Mouse (Mus musculus): ENCODE measurements around the gene Iqca. TPM values are rescaled to one million over a fixed set of nuclear protein-coding genes. Genes with fewer than 3 reads are reported as not detected.

The Iqca gene
- polyA plus RNA-seq, 1 experiment from 2014 or later, result 0.17 TPM

DNA sequence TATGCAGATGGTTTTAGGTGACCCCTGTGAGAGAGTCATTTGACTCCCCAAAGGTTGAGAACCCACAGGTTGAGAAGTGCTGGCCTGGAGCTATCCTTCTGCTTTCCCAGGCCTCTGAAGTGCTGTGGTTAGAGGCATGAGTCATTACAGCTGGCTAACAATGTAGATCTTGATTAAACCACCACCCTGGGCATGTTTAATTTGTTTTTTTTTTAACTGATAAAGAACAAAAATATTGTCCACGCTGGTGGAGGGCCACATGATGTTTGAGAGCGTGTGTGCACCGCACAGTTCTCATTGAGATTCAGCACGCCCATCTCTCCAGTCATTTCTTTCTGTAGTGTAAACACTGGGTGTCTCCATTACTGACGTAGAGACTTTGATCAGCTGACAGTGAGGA, 24.8 kb upstream of the Iqca start:
- no peak for ATAC-seq (ENCODE audit: insufficient number of reproducible peaks, insufficient read depth, low FRiP score, low TSS enrichment)
- H3K27me3 ChIP-seq, result no peaks in the 10 kb centered on the region
- no peak overlapping the region for H3K27ac ChIP-seq
- 73% methylated on average over 5 of the region's 5 CpGs for WGBS
- no peak overlapping the region for H3K9ac ChIP-seq
- no peaks in the 10 kb centered on the region for H3K9me3 ChIP-seq
- H3K4me1 ChIP-seq, result peaks cover 29% of the 10 kb centered on the region
- H3K4me3 ChIP-seq, result no peak overlapping the region
- H3K36me3 ChIP-seq, result no peaks in the 10 kb centered on the region
- H3K4me2 ChIP-seq (replicated peaks), result no peak overlapping the region

GRCm38 (mm10) chr1:90177565-90177964, 24.4 kb upstream of the Iqca start:
- H3K4me3 ChIP-seq, result no peak overlapping the region
- no peaks in the 10 kb centered on the region for H3K9me3 ChIP-seq
- H3K4me2 ChIP-seq (replicated peaks), result no peak overlapping the region
- H3K4me1 ChIP-seq, result peaks cover 29% of the 10 kb centered on the region
- H3K27me3 ChIP-seq, result no peaks in the 10 kb centered on the region
- no peaks in the 10 kb centered on the region for H3K36me3 ChIP-seq
- no peak overlapping the region for H3K27ac ChIP-seq
- ATAC-seq (ENCODE audit: insufficient number of reproducible peaks, insufficient read depth, low FRiP score, low TSS enrichment), result no peak
- no peak overlapping the region for H3K9ac ChIP-seq

- Histone ChIP-seq H3K9me3 (no peaks in the 10 kb centered on the region), H3K27me3 (no peaks in the 10 kb centered on the region), H3K9ac (no peak overlapping the region), H3K4me2 (replicated peaks) (no peak overlapping the region), H3K27ac (peak overlapping the region; percentile 64), H3K36me3 (no peaks in the 10 kb centered on the region), H3K4me3 (no peak overlapping the region), H3K4me1 (peaks cover 29% of the 10 kb centered on the region)
- ATAC-seq (ENCODE audit: insufficient number of reproducible peaks, insufficient read depth, low FRiP score, low TSS enrichment), result peak; percentile 72
- 34% methylated on average over 7 of the region's 7 CpGs for WGBS
These were observed 23.0 kb upstream of the Iqca start for GRCm38 (mm10) chr1:90176223-90176622.

DNA sequence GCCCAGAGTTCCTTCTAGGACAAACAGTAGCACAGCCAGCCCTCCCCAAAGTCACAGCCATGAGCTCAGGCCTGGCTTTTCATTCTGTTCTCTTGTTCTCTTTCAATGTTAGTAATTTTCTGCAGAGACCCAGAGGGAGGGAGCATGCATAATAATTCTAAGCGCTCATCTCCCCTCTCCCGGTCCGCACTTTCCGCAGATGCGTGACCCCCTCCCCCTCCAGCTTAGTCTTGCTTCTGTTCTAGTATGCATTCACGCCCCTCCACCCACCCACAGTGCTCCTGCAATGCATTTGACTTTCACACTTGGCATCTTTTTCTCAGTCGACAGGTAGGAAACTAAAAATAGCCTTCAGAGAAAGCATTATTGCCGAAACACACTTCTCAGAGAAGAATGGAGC, 21.1 kb upstream of the Iqca start:
- 53% methylated on average over 8 of the region's 8 CpGs for WGBS
- Histone ChIP-seq H3K27ac (no peak overlapping the region), H3K36me3 (no peaks in the 10 kb centered on the region), H3K9ac (no peak overlapping the region), H3K4me2 (replicated peaks) (no peak overlapping the region), H3K4me3 (no peak overlapping the region), H3K9me3 (no peaks in the 10 kb centered on the region), H3K27me3 (no peaks in the 10 kb centered on the region), H3K4me1 (peaks cover 29% of the 10 kb centered on the region)
- ATAC-seq (ENCODE audit: insufficient number of reproducible peaks, insufficient read depth, low FRiP score, low TSS enrichment), result no peak

- no peak overlapping the region for H3K9ac ChIP-seq
- H3K4me3 ChIP-seq, result no peak overlapping the region
- H3K4me1 ChIP-seq, result peaks cover 23% of the 10 kb centered on the region
- no peaks in the 10 kb centered on the region for H3K27me3 ChIP-seq
- WGBS, result 40% methylated on average over 3 of the region's 3 CpGs
- no peak overlapping the region for H3K4me2 ChIP-seq (replicated peaks)
- no peaks in the 10 kb centered on the region for H3K36me3 ChIP-seq
- H3K9me3 ChIP-seq, result no peaks in the 10 kb centered on the region
- ATAC-seq (ENCODE audit: insufficient number of reproducible peaks, insufficient read depth, low FRiP score, low TSS enrichment), result peak; percentile 38; the same call in 1 of the 2 replicates
- peak overlapping the region; percentile 61; the same call in 1 of the 2 replicates for H3K27ac ChIP-seq
These were observed 11.1 kb upstream of the Iqca start for GRCm38 (mm10) chr1:90164319-90164718.

- no peaks in the 10 kb centered on the region for H3K9me3 ChIP-seq
- H3K36me3 ChIP-seq, result no peaks in the 10 kb centered on the region
- no peak overlapping the region for H3K4me3 ChIP-seq
- peak overlapping the region; percentile 61 for H3K27ac ChIP-seq
- WGBS, result 70% methylated on average over 7 of the region's 7 CpGs
- H3K4me1 ChIP-seq, result peaks cover 23% of the 10 kb centered on the region
- no peak for ATAC-seq (ENCODE audit: insufficient number of reproducible peaks, insufficient read depth, low FRiP score, low TSS enrichment)
- no peaks in the 10 kb centered on the region for H3K27me3 ChIP-seq
- no peak overlapping the region for H3K9ac ChIP-seq
- H3K4me2 ChIP-seq (replicated peaks), result no peak overlapping the region
These were observed 10.0 kb upstream of the Iqca start for GRCm38 (mm10) chr1:90163161-90163560.

DNA sequence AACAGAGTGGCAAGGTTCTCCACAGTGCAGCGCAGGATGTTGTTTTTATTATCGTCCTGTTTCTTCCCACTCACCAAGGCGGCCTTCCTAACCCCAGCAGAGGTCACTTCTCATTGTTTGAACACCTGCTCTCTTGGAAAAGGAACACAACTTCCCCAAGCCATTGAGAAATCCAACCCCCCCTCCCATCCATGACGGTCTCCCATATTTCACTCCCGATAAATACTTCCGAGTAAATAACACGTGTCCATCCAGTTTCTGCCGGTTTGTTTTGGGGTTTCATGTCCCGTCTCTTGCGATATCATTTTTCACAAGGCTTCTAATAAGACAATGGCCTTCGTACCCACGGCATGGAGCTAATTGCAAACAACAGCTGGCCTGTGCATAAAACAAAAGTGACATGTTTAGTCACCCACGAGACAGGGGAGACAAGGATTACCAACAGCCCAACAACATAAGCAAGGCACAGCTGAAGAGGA, 9.2 kb upstream of the Iqca start:
- no peak overlapping the region for H3K4me2 ChIP-seq (replicated peaks)
- no peak for ATAC-seq (ENCODE audit: insufficient number of reproducible peaks, insufficient read depth, low FRiP score, low TSS enrichment)
- H3K9me3 ChIP-seq, result no peaks in the 10 kb centered on the region
- no peak overlapping the region for H3K27ac ChIP-seq
- H3K4me3 ChIP-seq, result no peak overlapping the region
- H3K27me3 ChIP-seq, result no peaks in the 10 kb centered on the region
- no peak overlapping the region for H3K9ac ChIP-seq
- 61% methylated on average over 13 of the region's 13 CpGs for WGBS
- no peaks in the 10 kb centered on the region for H3K36me3 ChIP-seq
- H3K4me1 ChIP-seq, result peaks cover 23% of the 10 kb centered on the region

DNA sequence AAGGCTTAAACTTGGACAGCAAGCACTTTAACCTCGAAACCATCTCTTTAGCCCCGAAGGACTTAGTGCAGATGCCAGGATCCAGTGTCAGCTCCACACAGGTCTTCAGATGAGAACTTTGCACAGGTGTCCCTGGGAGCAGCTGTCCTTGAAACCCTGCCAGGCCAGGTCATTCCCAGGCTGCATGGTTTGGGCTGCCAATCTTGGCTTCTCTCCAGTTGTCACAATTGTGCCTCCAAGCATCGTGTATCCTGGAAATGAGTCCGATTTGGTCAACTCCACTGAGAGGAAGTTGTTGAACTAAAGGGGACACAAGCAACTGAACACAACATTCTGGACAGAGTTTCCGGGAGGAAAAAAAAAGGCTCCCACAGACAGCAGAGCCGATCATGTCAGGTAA, 8.4 kb upstream of the Iqca start:
- Histone ChIP-seq H3K4me3 (no peak overlapping the region), H3K9ac (no peak overlapping the region), H3K27me3 (no peaks in the 10 kb centered on the region), H3K4me2 (replicated peaks) (no peak overlapping the region), H3K27ac (no peak overlapping the region), H3K36me3 (no peaks in the 10 kb centered on the region), H3K9me3 (no peaks in the 10 kb centered on the region), H3K4me1 (peaks cover 23% of the 10 kb centered on the region)
- WGBS, result 74% methylated on average over 6 of the region's 6 CpGs
- ATAC-seq (ENCODE audit: insufficient number of reproducible peaks, insufficient read depth, low FRiP score, low TSS enrichment), result no peak

DNA sequence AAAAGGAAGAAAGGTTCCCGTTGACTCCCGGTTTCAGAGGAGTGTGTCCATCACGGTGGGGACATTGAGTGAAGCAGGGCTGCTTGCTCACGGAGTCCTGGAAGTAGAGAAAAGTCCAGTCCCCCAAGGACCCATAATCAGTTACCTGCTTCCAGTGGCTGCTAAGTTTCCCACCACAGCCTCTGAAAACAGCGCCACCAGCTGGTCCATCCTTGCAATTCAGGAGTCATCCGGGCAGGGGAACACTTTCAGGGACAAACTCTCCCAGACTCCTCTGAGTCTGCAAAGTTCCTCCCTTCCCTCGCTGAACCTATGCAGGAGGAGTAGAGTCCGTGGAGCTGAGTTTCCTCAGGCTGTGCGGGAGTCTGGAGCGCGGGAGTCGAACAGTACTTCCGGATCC, 6.7 kb upstream of the Iqca start:
- Histone ChIP-seq H3K36me3 (no peaks in the 10 kb centered on the region), H3K4me1 (peaks cover 23% of the 10 kb centered on the region), H3K4me3 (no peak overlapping the region), H3K9me3 (no peaks in the 10 kb centered on the region), H3K9ac (no peak overlapping the region), H3K27ac (no peak overlapping the region), H3K4me2 (replicated peaks) (no peak overlapping the region), H3K27me3 (no peaks in the 10 kb centered on the region)
- 38% methylated on average over 13 of the region's 13 CpGs for WGBS
- no peak for ATAC-seq (ENCODE audit: insufficient number of reproducible peaks, insufficient read depth, low FRiP score, low TSS enrichment)

DNA sequence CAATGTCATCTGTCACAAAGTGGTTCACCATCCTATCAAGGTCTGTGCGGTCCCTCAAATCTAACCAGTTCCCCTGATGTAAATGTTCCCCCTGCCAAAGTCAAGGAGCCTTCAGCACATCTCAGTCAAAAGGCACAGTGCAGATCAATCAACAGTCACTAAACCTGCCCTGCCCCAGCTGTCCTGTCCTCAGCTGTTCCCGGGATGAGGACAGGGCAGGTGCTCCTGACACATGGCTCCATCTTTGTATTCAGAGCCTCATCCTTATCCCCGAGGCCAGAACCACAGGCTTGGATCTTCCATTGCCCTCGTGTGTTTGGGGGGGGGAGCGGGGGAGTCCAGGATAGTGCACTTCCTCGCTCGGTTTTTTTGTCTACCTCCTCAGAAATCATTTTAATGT, 3.4 kb upstream of the Iqca start:
- Histone ChIP-seq H3K9me3 (no peaks in the 10 kb centered on the region), H3K9ac (no peak overlapping the region), H3K4me3 (no peak overlapping the region), H3K27me3 (no peaks in the 10 kb centered on the region), H3K4me1 (peaks cover 27% of the 10 kb centered on the region), H3K4me2 (replicated peaks) (no peak overlapping the region), H3K36me3 (no peaks in the 10 kb centered on the region), H3K27ac (no peak overlapping the region)
- 70% methylated on average over 7 of the region's 7 CpGs for WGBS
- ATAC-seq (ENCODE audit: insufficient number of reproducible peaks, insufficient read depth, low FRiP score, low TSS enrichment), result no peak

GRCm38 (mm10) chr1:90153787-90154186, 586 bp upstream of the Iqca start:
- peak overlapping the region; percentile 82 for H3K27ac ChIP-seq
- peak overlapping the region; percentile 17; the same call in 1 of the 2 replicates for H3K9ac ChIP-seq
- peak overlapping the region; percentile 12; the same call in 1 of the 2 replicates for H3K4me3 ChIP-seq
- H3K4me1 ChIP-seq, result peaks cover 27% of the 10 kb centered on the region
- WGBS, result 14% methylated on average over 6 of the region's 6 CpGs
- H3K9me3 ChIP-seq, result no peaks in the 10 kb centered on the region
- no peaks in the 10 kb centered on the region for H3K36me3 ChIP-seq
- no peak for ATAC-seq (ENCODE audit: insufficient number of reproducible peaks, insufficient read depth, low FRiP score, low TSS enrichment)
- H3K4me2 ChIP-seq (replicated peaks), result peak overlapping the region; percentile 45
- no peaks in the 10 kb centered on the region for H3K27me3 ChIP-seq

- H3K4me3 ChIP-seq, result no peak overlapping the region
- H3K4me1 ChIP-seq, result 0 out of 2 replicates have a peak, but pooled peaks cover 3% of the 10 kb centered on the region
- H3K9ac ChIP-seq, result no peak overlapping the region
- no peaks in the 10 kb centered on the region for H3K27me3 ChIP-seq
- ATAC-seq (ENCODE audit: insufficient number of reproducible peaks, insufficient read depth, low FRiP score, low TSS enrichment), result 0 out of 2 replicates have a peak, but pooled peaks have one; percentile 6
- peak overlapping the region; percentile 48 for H3K27ac ChIP-seq
- 55% methylated on average over 8 of the region's 8 CpGs for WGBS
- no peaks in the 10 kb centered on the region for H3K9me3 ChIP-seq
- H3K4me2 ChIP-seq (replicated peaks), result no peak overlapping the region
- no peaks in the 10 kb centered on the region for H3K36me3 ChIP-seq
These were observed 13.5 kb downstream of the Iqca start for GRCm38 (mm10) chr1:90139729-90140128.

GRCm38 (mm10) chr1:90132402-90132801, 20.8 kb downstream of the Iqca start:
- H3K4me1 ChIP-seq, result 0 out of 2 replicates have a peak, but pooled peaks cover 6% of the 10 kb centered on the region
- no peak overlapping the region for H3K4me2 ChIP-seq (replicated peaks)
- no peaks in the 10 kb centered on the region for H3K36me3 ChIP-seq
- no peaks in the 10 kb centered on the region for H3K27me3 ChIP-seq
- no peak overlapping the region for H3K4me3 ChIP-seq
- ATAC-seq (ENCODE audit: insufficient number of reproducible peaks, insufficient read depth, low FRiP score, low TSS enrichment), result no peak
- no peaks in the 10 kb centered on the region for H3K9me3 ChIP-seq
- H3K27ac ChIP-seq, result no peak overlapping the region
- WGBS, result 81% methylated on average over 11 of the region's 11 CpGs
- H3K9ac ChIP-seq, result no peak overlapping the region
